Mouse (Mus musculus) forebrain, embryonic 14.5 days (tissue): ENCODE data around the gene Samd4b. TPM values are rescaled to one million over a fixed set of nuclear protein-coding genes. Genes with fewer than 3 reads are reported as not detected.

ENCODE experiments used
- ATAC-seq: fragments of 200-750 bp; cut with Nextera tagmentation; 2 replicates; pipeline ENCODE4 v1.8.0; 2017; ENCODE audit warnings: mild to moderate bottlenecking, moderate library complexity
- DNase-seq: peaks from one replicate; pipeline ENCODE4 v3.0.0-alpha.2; 2015; ENCODE audit warnings: low spot score
- H3K27ac ChIP-seq: fragments of 300-500 bp; sonication (generic); 2 replicates; pipeline ENCODE4 v1.5.1; 2014; ENCODE audit warnings: low read depth, mild to moderate bottlenecking, control low read depth, low read length, moderate library complexity
- H3K27me3 ChIP-seq: fragments of 300-500 bp; sonication (generic); replicated peaks from 2 replicates; pipeline ENCODE4 v1.6.1; 2014; ENCODE audit warnings: low read length, control low read depth, mixed read lengths; ENCODE audit not compliant: control insufficient read depth, insufficient read depth
- H3K36me3 ChIP-seq: fragments of 300-500 bp; sonication (generic); 2 replicates; pipeline ENCODE4 v1.6.1; 2014; ENCODE audit warnings: low read length, control low read depth; ENCODE audit not compliant: control insufficient read depth, insufficient read depth
- H3K4me1 ChIP-seq: fragments of 300-500 bp; sonication (generic); 2 replicates; pipeline ENCODE4 v1.6.1; 2014; ENCODE audit warnings: antibody characterized with exemption, low read length, control low read depth; ENCODE audit not compliant: control insufficient read depth, insufficient read depth
- H3K4me2 ChIP-seq: fragments of 300-500 bp; sonication (generic); 2 replicates; pipeline ENCODE4 v1.6.1; 2014; ENCODE audit warnings: mild to moderate bottlenecking, control low read depth, low read length
- H3K4me3 ChIP-seq: fragments of 300-500 bp; sonication (generic); 2 replicates; pipeline ENCODE4 v1.5.1; 2014; ENCODE audit warnings: low read depth, low read length, control low read depth
- H3K9ac ChIP-seq: fragments of 300-500 bp; sonication (generic); 2 replicates; pipeline ENCODE4 v1.6.1; 2014; ENCODE audit warnings: mild to moderate bottlenecking, low read length, control low read depth, moderate library complexity
- H3K9me3 ChIP-seq: fragments of 300-500 bp; sonication (generic); replicated peaks from 2 replicates; pipeline ENCODE4 v1.6.1; 2016; ENCODE audit warnings: low read length, control low read depth, mixed read lengths; ENCODE audit not compliant: control insufficient read depth
- WGBS: fragments of 180-500 bp; shearing (Covaris S2); extraction: QIAGEN DNeasy Blood & Tissue Kit; methylation state at CpG from one replicate; pipeline ENCODE4 v1.1.7; 2014; 5-methylcytosine and 5-hydroxymethylcytosine counted together
- polyA plus RNA-seq: library from polyadenylated mRNA; unstranded; fragments of >200 nt; fragmentation: Nextera tagmentation; extraction: Ambion mirVana; gene quantifications from 2 replicates; pipeline ENCODE4 v1.2.1, GENCODE M21; 2014

Samd4b gene
- polyA plus RNA-seq, 1 experiment from 2014 or later, result 20.1 TPM

- Histone ChIP-seq H3K9ac (no peak overlapping the region), H3K27ac (no peak overlapping the region), H3K9me3 (no peaks in the 10 kb centered on the region), H3K27me3 (no peaks in the 10 kb centered on the region), H3K4me2 (no peak overlapping the region), H3K4me3 (no peak overlapping the region), H3K36me3 (no peaks in the 10 kb centered on the region), H3K4me1 (peaks cover under 1% of the 10 kb centered on the region; the same call in 1 of the 2 replicates)
- DNase-seq (no peak), ATAC-seq (no peak)
- 89% methylated on average over 11 of the region's 11 CpGs for WGBS
Observed at GRCm38 (mm10) chr7:28482854-28483253, 115.1 kb downstream of the Samd4b start.

DNA sequence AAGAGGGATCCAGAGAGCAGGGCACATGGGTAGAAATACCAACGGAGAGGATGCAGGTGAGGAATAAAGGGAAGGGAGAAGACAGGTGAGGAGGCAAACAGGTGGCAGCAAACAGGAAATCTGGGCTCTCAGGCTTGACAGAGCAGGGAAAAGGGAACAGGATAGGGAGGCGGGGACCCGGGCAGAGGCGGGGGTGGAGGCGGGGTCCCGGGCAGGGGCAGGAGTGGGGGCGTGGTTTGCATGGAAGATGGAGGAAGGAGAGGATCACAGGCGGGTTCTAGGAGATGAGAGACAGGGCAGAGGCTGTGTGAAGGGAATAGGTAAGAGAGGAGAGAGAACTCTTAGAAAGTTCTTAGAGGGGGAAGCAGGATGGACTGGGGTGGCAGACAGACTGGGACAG is 119.1 kb downstream of the Samd4b start:
- DNase-seq (no peak), ATAC-seq (no peak)
- Histone ChIP-seq H3K36me3 (no peaks in the 10 kb centered on the region), H3K9ac (no peak overlapping the region), H3K27ac (no peak overlapping the region), H3K27me3 (no peaks in the 10 kb centered on the region), H3K9me3 (no peaks in the 10 kb centered on the region), H3K4me3 (no peak overlapping the region), H3K4me1 (no peaks in the 10 kb centered on the region), H3K4me2 (no peak overlapping the region)
- WGBS, result 10% methylated on average over 8 of the region's 8 CpGs

DNA sequence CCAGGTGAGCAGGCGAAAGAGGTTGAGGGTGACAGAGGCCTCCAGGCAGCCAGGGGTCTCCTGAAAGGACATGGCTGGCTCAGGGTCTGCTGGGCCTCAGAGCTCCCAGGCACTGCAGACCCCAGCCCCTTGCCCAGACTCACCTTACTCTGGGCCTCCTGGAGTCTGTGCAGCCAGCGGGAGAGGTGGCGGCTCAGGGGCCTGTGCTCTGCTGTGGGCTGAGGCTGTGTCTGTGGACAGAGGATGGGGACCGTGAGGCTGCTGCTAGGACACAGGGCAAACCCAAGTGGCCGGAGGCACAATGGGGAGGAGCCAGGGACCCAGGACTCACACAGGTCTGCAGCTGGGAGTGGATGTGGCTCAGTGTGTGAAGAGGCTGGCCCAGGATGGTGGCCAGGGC is 120.6 kb downstream of the Samd4b start:
- H3K36me3 ChIP-seq, result no peaks in the 10 kb centered on the region
- no peak overlapping the region for H3K4me3 ChIP-seq
- H3K4me2 ChIP-seq, result no peak overlapping the region
- H3K27ac ChIP-seq, result no peak overlapping the region
- ATAC-seq (no peak), DNase-seq (no peak)
- H3K9me3 ChIP-seq, result no peaks in the 10 kb centered on the region
- H3K27me3 ChIP-seq, result no peaks in the 10 kb centered on the region
- no peaks in the 10 kb centered on the region for H3K4me1 ChIP-seq
- WGBS, result 82% methylated on average over 5 of the region's 5 CpGs
- H3K9ac ChIP-seq, result no peak overlapping the region

- Histone ChIP-seq H3K4me3 (no peak overlapping the region), H3K27ac (no peak overlapping the region), H3K36me3 (no peaks in the 10 kb centered on the region), H3K9me3 (no peaks in the 10 kb centered on the region), H3K4me1 (no peaks in the 10 kb centered on the region), H3K27me3 (no peaks in the 10 kb centered on the region), H3K4me2 (no peak overlapping the region), H3K9ac (no peak overlapping the region)
- ATAC-seq, result no peak
- DNase-seq, result no peak
- whole genome bisulfite sequencing, result 85% methylated on average over 6 of the region's 6 CpGs
Observed at GRCm38 (mm10) chr7:28476191-28476590, 121.8 kb downstream of the Samd4b start.

DNA sequence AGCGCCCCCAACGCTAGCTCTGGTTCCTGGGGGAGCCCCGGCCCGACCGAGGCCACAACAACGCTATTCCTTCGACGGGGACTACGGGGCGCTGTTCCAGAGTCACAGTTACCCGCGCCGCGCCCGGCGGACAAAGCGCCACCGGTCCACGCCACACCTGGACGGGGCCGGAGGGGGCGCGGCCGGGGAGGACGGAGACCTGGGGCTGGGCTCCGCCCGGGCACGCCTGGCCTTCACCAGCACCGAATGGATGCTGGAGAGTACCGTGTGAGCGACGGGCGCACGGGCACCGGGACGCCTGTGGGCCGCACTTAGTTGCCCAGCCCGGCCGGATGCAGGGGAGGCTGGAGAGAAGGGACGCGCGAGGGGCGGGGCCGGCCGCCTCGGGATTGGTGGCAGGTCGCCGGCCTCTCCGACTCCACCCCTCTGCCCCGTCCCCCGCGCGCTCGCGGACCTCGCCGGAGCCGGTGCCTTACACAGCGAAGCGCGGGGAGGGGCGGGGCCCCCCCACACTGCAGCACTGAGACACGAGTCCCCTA is 130.7 kb downstream of the Samd4b start:
- no peaks in the 10 kb centered on the region for H3K9me3 ChIP-seq
- H3K9ac ChIP-seq, result peak overlapping the region; percentile 54
- H3K4me3 ChIP-seq, result peak overlapping the region; percentile 31
- ATAC-seq (peak; percentile 69), DNase-seq (peak; percentile 51)
- H3K4me1 ChIP-seq, result peaks cover 3% of the 10 kb centered on the region; the same call in 1 of the 2 replicates
- H3K27me3 ChIP-seq, result no peaks in the 10 kb centered on the region
- WGBS, result 2% methylated on average over 48 of the region's 63 CpGs
- H3K36me3 ChIP-seq, result peaks cover 18% of the 10 kb centered on the region
- H3K27ac ChIP-seq, result no peak overlapping the region
- peak overlapping the region; percentile 66 for H3K4me2 ChIP-seq

DNA sequence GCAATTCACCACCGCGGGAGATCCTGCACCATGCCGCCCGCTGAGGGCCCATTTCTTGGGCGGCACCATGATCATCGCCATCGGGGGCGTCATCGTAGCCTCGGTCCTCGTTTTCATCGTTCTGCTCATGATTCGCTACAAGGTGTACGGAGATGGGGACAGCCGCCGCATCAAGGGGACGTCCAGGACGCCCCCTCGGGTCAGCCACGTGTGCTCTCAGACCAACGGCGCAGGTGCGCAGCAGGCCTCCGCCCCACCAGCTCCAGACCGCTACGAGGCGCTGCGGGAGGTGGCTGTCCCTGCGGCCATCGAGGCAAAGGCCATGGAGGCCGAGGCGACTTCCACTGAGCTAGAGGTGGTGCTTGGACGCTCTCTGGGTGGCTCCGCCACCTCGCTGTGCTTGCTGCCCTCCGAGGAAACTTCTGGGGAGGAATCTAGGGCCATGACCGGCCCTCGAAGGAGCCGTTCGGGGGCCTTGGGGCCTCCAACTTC is 131.2 kb downstream of the Samd4b start:
- H3K36me3 ChIP-seq, result peaks cover 23% of the 10 kb centered on the region
- peak overlapping the region; percentile 31 for H3K4me3 ChIP-seq
- no peaks in the 10 kb centered on the region for H3K9me3 ChIP-seq
- 0 out of 2 replicates have a peak, but pooled peaks have one; percentile 9 for ATAC-seq
- 24% methylated on average over 40 of the region's 40 CpGs for WGBS
- H3K27me3 ChIP-seq, result no peaks in the 10 kb centered on the region
- no peak overlapping the region for H3K27ac ChIP-seq
- H3K9ac ChIP-seq, result peak overlapping the region; percentile 54
- DNase-seq, result no peak
- H3K4me2 ChIP-seq, result peak overlapping the region; percentile 66
- H3K4me1 ChIP-seq, result peaks cover 3% of the 10 kb centered on the region; the same call in 1 of the 2 replicates

DNA sequence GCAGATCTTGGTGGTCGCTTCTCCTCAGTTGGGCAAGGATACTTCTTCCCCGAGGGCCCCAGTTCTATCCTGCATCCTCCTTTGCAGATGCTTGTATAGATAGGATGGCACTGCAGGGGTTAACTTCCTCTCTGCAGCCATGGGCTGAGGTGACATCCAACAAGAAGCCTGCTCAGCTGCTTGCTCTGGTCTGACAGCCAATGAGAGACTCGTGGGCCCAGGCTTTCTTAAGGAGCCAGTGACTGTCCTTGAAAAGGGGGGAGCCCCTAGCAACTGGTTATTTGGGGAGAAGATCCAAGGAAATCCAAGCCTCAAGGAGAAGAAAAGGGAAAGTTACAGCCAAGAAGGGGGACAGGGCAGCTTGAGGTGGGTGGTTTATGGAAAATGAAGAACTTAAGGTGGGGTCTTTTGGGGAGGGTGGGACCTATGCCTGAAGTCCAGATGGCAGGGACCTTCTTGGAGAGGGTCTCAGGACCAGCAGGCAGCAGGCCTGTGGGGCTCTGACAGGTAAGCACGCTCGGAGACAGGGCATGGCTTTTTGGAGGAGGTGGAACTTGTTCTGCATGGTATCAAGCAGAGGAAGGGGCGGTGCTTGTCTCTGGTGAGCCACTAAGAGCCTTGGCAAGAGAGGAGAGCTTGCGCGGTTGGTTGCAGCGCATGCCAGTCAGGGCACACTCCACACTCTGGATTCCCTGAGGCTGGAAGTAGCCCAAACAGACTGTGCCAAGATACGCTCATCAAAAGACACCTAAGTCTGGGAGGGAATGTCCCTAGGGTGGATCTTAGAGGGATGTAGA is 133.3 kb downstream of the Samd4b start:
- Histone ChIP-seq H3K4me1 (peaks cover 3% of the 10 kb centered on the region; the same call in 1 of the 2 replicates), H3K27me3 (no peaks in the 10 kb centered on the region), H3K4me3 (no peak overlapping the region), H3K27ac (no peak overlapping the region), H3K36me3 (peaks cover 40% of the 10 kb centered on the region), H3K9me3 (no peaks in the 10 kb centered on the region), H3K9ac (no peak overlapping the region), H3K4me2 (peak overlapping the region; percentile 15; the same call in 1 of the 2 replicates)
- ATAC-seq (peak; percentile 74; the same call in 1 of the 2 replicates), DNase-seq (peak; percentile 76)
- WGBS, result 66% methylated on average over 10 of the region's 10 CpGs

GRCm38 (mm10) chr7:28462769-28463168 is 135.2 kb downstream of the Samd4b start:
- WGBS, result 96% methylated on average over 2 of the region's 2 CpGs
- Histone ChIP-seq H3K4me3 (no peak overlapping the region), H3K27me3 (no peaks in the 10 kb centered on the region), H3K36me3 (peaks cover 58% of the 10 kb centered on the region), H3K9me3 (no peaks in the 10 kb centered on the region), H3K4me2 (no peak overlapping the region), H3K9ac (no peak overlapping the region), H3K27ac (no peak overlapping the region), H3K4me1 (peaks cover 3% of the 10 kb centered on the region; the same call in 1 of the 2 replicates)
- no peak for DNase-seq
- no peak for ATAC-seq

- 98% methylated on average over 4 of the region's 5 CpGs for WGBS
- ATAC-seq (no peak), DNase-seq (no peak)
- Histone ChIP-seq H3K36me3 (peaks cover 72% of the 10 kb centered on the region), H3K4me1 (no peaks in the 10 kb centered on the region), H3K4me2 (no peak overlapping the region), H3K4me3 (no peak overlapping the region), H3K9ac (no peak overlapping the region), H3K27ac (no peak overlapping the region), H3K27me3 (no peaks in the 10 kb centered on the region), H3K9me3 (no peaks in the 10 kb centered on the region)
Observed at GRCm38 (mm10) chr7:28460361-28460760, 137.6 kb downstream of the Samd4b start.
